10 mouse cellular contexts compared by ENCODE assay signal in genomic region chr11:108961651-108962065, GRCm38 (mm10). TPM values are rescaled to one million over a fixed set of nuclear protein-coding genes. Genes with fewer than 3 reads are reported as not detected.
A peak's percentile ranks its signal among the peaks of the same experiment; 100 is the strongest.
DNase-seq lines count a peak whose midpoint lies in the region; ATAC-seq and TF ChIP-seq lines count a peak whose summit lies in the region.
"Had no signal": no experiment of that assay in that cellular context is flagged by ENCODE, and none has a peak within 500 bp of the region (broad histone marks: within the 10 kb centered on the region; RNA-seq: fewer than 3 reads in every experiment).

No protein-coding gene starts in this region.

- no peak for TF ChIP-seq POLR2A in limb, embryonic 14.5 days (IDR thresholded peaks at IDR 0.05; ENCODE audit: borderline replicate concordance, extremely low read depth, insufficient read depth, insufficient read length)

- no peak overlapping the region for H3K4me3 ChIP-seq in kidney, embryonic 14.5 days (ENCODE audit: low read length)
- no peak overlapping the region for H3K4me3 ChIP-seq in forebrain, embryonic 12.5 days (replicated peaks)
- H3K4me3 ChIP-seq in limb, embryonic 14.5 days (replicated peaks; ENCODE audit: low read length): 0 out of 2 replicates have a peak overlapping the region, but pooled peaks have one; percentile 4
- no peak overlapping the region for H3K4me3 ChIP-seq in neural tube, embryonic 15.5 days (replicated peaks)

- H3K27me3 ChIP-seq in kidney, embryonic 14.5 days (ENCODE audit: control insufficient read depth, insufficient read depth, low read length): no peaks in the 10 kb centered on the region
- no peaks in the 10 kb centered on the region for H3K27me3 ChIP-seq in forebrain, embryonic 12.5 days
- H3K27me3 ChIP-seq in limb, embryonic 14.5 days (ENCODE audit: control insufficient read depth, insufficient read depth, low read length): no peaks in the 10 kb centered on the region
- H3K27me3 ChIP-seq in neural tube, embryonic 15.5 days (replicated peaks): no peaks in the 10 kb centered on the region

- ATAC-seq in kidney, embryonic 14.5 days (ENCODE audit: low FRiP score, low TSS enrichment): peak; percentile 56; the same call in 1 of the 2 replicates
- ATAC-seq in forebrain, embryonic 12.5 days (ENCODE audit: low FRiP score): no peak
- peak; percentile 45; the same call in 1 of the 2 replicates for ATAC-seq in limb, embryonic 14.5 days (ENCODE audit: low FRiP score, low read depth)
- no peak for ATAC-seq in neural tube, embryonic 15.5 days (ENCODE audit: low FRiP score)
- ATAC-seq: liver, postnatal 0 days had no signal

- WGBS in kidney, embryonic 14.5 days: 4% methylated on average over 11 of the region's 11 CpGs
- 3% methylated on average over 11 of the region's 11 CpGs for WGBS in forebrain, embryonic 12.5 days
- under 1% methylated on average over 11 of the region's 11 CpGs for WGBS in limb, embryonic 14.5 days
- WGBS in neural tube, embryonic 15.5 days: 5% methylated on average over 11 of the region's 11 CpGs

- H3K4me2 ChIP-seq in kidney, embryonic 14.5 days (replicated peaks; ENCODE audit: low read depth, low read length): peak overlapping the region; percentile 13; the same call in 1 of the 2 replicates
- peak overlapping the region; percentile 5; the same call in 1 of the 2 replicates for H3K4me2 ChIP-seq in forebrain, embryonic 12.5 days
- H3K4me2 ChIP-seq in limb, embryonic 14.5 days (replicated peaks; ENCODE audit: low read depth, low read length, severe bottlenecking): peak overlapping the region; percentile 28; the same call in 1 of the 2 replicates
- H3K4me2 ChIP-seq in neural tube, embryonic 15.5 days: peak overlapping the region; percentile 37

- no peaks in the 10 kb centered on the region for H3K9me3 ChIP-seq in kidney, embryonic 14.5 days (ENCODE audit: control insufficient read depth, low read length)
- H3K9me3 ChIP-seq in forebrain, embryonic 12.5 days: no peaks in the 10 kb centered on the region
- H3K9me3 ChIP-seq in limb, embryonic 14.5 days (ENCODE audit: control insufficient read depth, low read length): no peaks in the 10 kb centered on the region
- no peaks in the 10 kb centered on the region for H3K9me3 ChIP-seq in neural tube, embryonic 15.5 days (replicated peaks)

- H3K27ac ChIP-seq in kidney, embryonic 14.5 days (ENCODE audit: low read depth, low read length): 0 out of 2 replicates have a peak overlapping the region, but pooled peaks have one; percentile 18
- peak overlapping the region; percentile 69 for H3K27ac ChIP-seq in forebrain, embryonic 12.5 days
- H3K27ac ChIP-seq in limb, embryonic 14.5 days (replicated peaks; ENCODE audit: low read depth, low read length): peak overlapping the region; percentile 71; the same call in 1 of the 2 replicates
- 0 out of 2 replicates have a peak overlapping the region, but pooled peaks have one; percentile 28 for H3K27ac ChIP-seq in neural tube, embryonic 15.5 days (replicated peaks)

- H3K36me3 ChIP-seq in kidney, embryonic 14.5 days (ENCODE audit: control insufficient read depth, insufficient read depth, low read length): no peaks in the 10 kb centered on the region
- H3K36me3 ChIP-seq in forebrain, embryonic 12.5 days (replicated peaks): no peaks in the 10 kb centered on the region
- no peaks in the 10 kb centered on the region for H3K36me3 ChIP-seq in limb, embryonic 14.5 days (ENCODE audit: control insufficient read depth, insufficient read depth, low read length)
- H3K36me3 ChIP-seq in neural tube, embryonic 15.5 days: no peaks in the 10 kb centered on the region

- 0 out of 2 replicates have a peak overlapping the region, but pooled peaks have one; percentile 24 for H3K9ac ChIP-seq in kidney, embryonic 14.5 days (ENCODE audit: low read depth, low read length)
- H3K9ac ChIP-seq in forebrain, embryonic 12.5 days: no peak overlapping the region
- H3K9ac ChIP-seq in limb, embryonic 14.5 days (ENCODE audit: low read depth, low read length, severe bottlenecking): no peak overlapping the region
- H3K9ac ChIP-seq in neural tube, embryonic 15.5 days (replicated peaks): no peak overlapping the region
- H3K9ac ChIP-seq: liver, postnatal 0 days had no signal

- H3K4me1 ChIP-seq in kidney, embryonic 14.5 days (ENCODE audit: control insufficient read depth, insufficient read depth, low read length): peaks cover 4% of the 10 kb centered on the region; the same call in 1 of the 2 replicates
- peaks cover 15% of the 10 kb centered on the region for H3K4me1 ChIP-seq in forebrain, embryonic 12.5 days
- peaks cover 18% of the 10 kb centered on the region for H3K4me1 ChIP-seq in limb, embryonic 14.5 days (ENCODE audit: control insufficient read depth, insufficient read depth, low read length)
- peaks cover 10% of the 10 kb centered on the region for H3K4me1 ChIP-seq in neural tube, embryonic 15.5 days

- no peak for DNase-seq in kidney, adult 9 months
- peak; percentile 77 for DNase-seq in limb, embryonic 14.5 days (ENCODE audit: low spot score)
- DNase-seq in frontal cortex, postnatal 36 days (ENCODE audit: low spot score in 2 of 2): no peak
- no peak for DNase-seq in spleen, postnatal 10 days (ENCODE audit: low spot score in 2 of 2)
- no peak for DNase-seq in cerebellum, adult 18-20 months
- DNase-seq: liver, postnatal 0 days; right cerebral cortex, postnatal 4 days had no signal

RNA-seq across cellular contexts. Expression of gene Axin2, which starts 41.5 kb away (rescaled TPM):
- polyA plus RNA-seq in kidney, embryonic 14.5 days (2014; fragmentation: Nextera tagmentation; extraction: Ambion mirVana): 8.0 and 11.5 TPM in 2 replicates
- polyA plus RNA-seq in forebrain, embryonic 12.5 days (2016; fragmentation: Nextera tagmentation; extraction: Ambion mirVana): 14.8 and 17.4 TPM in 2 replicates
- polyA plus RNA-seq in limb, embryonic 14.5 days (2012; rRNA removed): 50.9 and 58.2 TPM in 2 replicates
- 22.6 and 22.7 TPM in 2 replicates for polyA plus RNA-seq in limb, embryonic 14.5 days (2014; fragmentation: Nextera tagmentation; extraction: Ambion mirVana)
- 6.1 and 6.3 TPM in 2 replicates for polyA plus RNA-seq in neural tube, embryonic 15.5 days (2015; fragmentation: Nextera tagmentation; extraction: Ambion mirVana)

Comparison
In these comparisons a context has a peak if more than half of its experiments do, and no peak if none do; other contexts are left out.
1. ATAC-seq: peak in kidney, embryonic 14.5 days (single experiment) and limb, embryonic 14.5 days (single experiment); none in forebrain, embryonic 12.5 days (single experiment) and neural tube, embryonic 15.5 days (single experiment).
2. H3K27ac ChIP-seq: peak in every context shown above with its lines; median percentile 71 in limb, embryonic 14.5 days; 69 in forebrain, embryonic 12.5 days; 28 in neural tube, embryonic 15.5 days; 18 in kidney, embryonic 14.5 days.
3. Peak in every context shown above with its lines, with median percentiles within 50 percentile points of each other: H3K4me2 ChIP-seq.